Mouse (Mus musculus): Measurements from ENCODE around the gene Hecw2. TPM values are rescaled to one million over a fixed set of nuclear protein-coding genes. Genes with fewer than 3 reads are reported as not detected.

The Hecw2 gene
- polyA plus RNA-seq, 1 experiment from 2014 or later = 4.5 TPM

DNA sequence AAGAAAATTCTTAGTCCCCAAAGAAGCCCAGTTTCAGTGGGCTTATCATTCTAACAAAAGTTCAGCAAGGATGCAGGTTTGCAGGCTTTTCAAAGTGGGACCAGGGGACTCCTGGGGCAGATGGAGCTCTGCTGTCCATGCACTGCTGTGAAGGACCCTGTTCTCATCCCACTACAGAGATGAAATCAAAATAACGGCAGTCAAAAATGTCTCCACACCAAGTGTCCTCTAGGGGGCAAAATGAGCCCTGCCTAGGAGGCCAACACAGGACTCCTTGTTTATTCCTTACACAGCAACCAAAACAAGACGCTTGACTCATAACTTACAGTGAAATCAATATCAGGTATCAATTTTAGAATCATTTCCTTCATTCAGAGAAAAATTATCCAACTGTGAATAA lies 155.9 kb downstream of the Hecw2 start:
- H3K9me3 ChIP-seq (replicated peaks) = no peaks in the 10 kb centered on the region
- no peak overlapping the region for H3K27ac ChIP-seq
- no peaks in the 10 kb centered on the region for H3K27me3 ChIP-seq
- H3K4me1 ChIP-seq (replicated peaks) = peaks cover 6% of the 10 kb centered on the region; the same call in 1 of the 2 replicates
- WGBS = 38% methylated on average over 2 of the region's 2 CpGs
- ATAC-seq (replicated peaks; ENCODE audit: insufficient number of reproducible peaks, insufficient read depth, low FRiP score, low read depth) = no peak
- H3K9ac ChIP-seq = no peak overlapping the region
- H3K36me3 ChIP-seq = no peaks in the 10 kb centered on the region
- no peak overlapping the region for H3K4me3 ChIP-seq
- H3K4me2 ChIP-seq = no peak overlapping the region

DNA sequence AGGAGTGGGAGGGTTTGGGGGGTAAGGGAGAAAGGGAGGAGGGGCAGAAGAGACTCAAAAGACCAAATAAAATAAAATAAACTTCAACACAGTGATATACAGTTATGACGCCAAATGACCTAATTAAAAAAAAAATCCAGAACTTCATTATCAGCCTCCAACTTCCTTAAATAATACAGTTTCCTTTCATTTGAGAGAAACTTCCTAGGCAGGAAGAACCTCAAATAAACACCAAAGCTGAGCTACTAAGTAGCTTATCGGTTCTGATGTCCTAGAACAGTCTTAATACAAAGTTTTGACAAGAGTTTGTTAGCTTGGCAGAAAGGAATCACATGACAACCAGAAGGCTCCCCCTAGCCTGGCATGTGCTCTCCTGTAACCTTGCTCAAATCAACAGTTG lies 177.3 kb downstream of the Hecw2 start:
- H3K27ac ChIP-seq = 0 out of 2 replicates have a peak overlapping the region, but pooled peaks have one; percentile 24

DNA sequence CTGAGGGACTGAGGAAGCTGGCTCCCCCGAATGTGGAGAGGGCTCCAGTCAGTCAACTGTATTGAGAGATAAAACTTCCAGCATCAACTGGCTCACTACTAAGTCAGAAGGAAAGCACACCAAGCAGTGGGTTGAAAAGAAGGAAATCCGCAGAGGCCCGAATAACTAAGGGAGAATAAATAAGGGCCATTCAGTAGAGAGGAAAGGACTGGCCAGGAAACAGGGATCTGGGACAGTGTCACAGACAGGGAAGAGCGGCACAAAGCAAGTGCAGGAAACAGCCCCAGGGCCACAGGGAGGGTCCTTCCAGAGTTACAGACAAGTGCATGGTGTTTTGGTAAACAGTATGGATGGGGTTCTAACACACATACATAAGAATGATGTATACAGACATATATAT lies 179.2 kb downstream of the Hecw2 start:
- no peak overlapping the region for H3K4me3 ChIP-seq
- ATAC-seq (replicated peaks; ENCODE audit: insufficient number of reproducible peaks, insufficient read depth, low FRiP score, low read depth) = peak; percentile 47
- no peak overlapping the region for H3K9ac ChIP-seq
- H3K4me2 ChIP-seq = no peak overlapping the region
- 62% methylated on average over 4 of the region's 4 CpGs for WGBS
- peaks cover 15% of the 10 kb centered on the region for H3K4me1 ChIP-seq (replicated peaks)
- H3K9me3 ChIP-seq (replicated peaks) = no peaks in the 10 kb centered on the region
- H3K27ac ChIP-seq = peak overlapping the region; percentile 22
- no peaks in the 10 kb centered on the region for H3K27me3 ChIP-seq
- no peaks in the 10 kb centered on the region for H3K36me3 ChIP-seq

More for the DNA sequence above, 177.3 kb downstream of the Hecw2 start:
- Histone ChIP-seq H3K4me1 (replicated peaks) (peaks cover 12% of the 10 kb centered on the region), H3K9me3 (replicated peaks) (no peaks in the 10 kb centered on the region), H3K27me3 (no peaks in the 10 kb centered on the region), H3K4me2 (no peak overlapping the region), H3K36me3 (no peaks in the 10 kb centered on the region), H3K9ac (no peak overlapping the region), H3K4me3 (no peak overlapping the region)
- no peak for ATAC-seq (replicated peaks; ENCODE audit: insufficient number of reproducible peaks, insufficient read depth, low FRiP score, low read depth)
- 49% methylated on average over 2 of the region's 2 CpGs for WGBS

DNA sequence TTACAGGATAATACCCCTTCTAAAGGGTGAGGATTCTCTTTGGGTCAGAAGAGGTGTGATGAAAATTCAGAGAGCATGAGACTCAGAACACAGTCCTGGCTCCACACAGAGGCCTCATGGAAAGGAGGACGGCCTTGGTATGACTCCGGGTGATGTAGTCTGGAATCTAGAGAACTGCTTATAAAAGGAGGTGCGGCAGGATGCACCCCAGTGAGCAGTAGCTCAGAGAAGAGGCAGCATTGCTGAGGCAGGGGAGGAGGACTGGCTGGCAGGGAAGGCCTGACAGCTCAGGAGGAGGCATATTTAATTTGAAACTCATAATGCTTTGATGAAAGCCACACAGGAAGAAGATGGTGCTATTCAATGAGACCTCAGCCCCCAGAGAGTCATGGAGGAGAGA lies 182.6 kb downstream of the Hecw2 start:
- Histone ChIP-seq H3K4me3 (no peak overlapping the region), H3K4me1 (replicated peaks) (peaks cover 22% of the 10 kb centered on the region), H3K9me3 (replicated peaks) (no peaks in the 10 kb centered on the region), H3K36me3 (no peaks in the 10 kb centered on the region), H3K27ac (no peak overlapping the region), H3K27me3 (no peaks in the 10 kb centered on the region), H3K4me2 (no peak overlapping the region), H3K9ac (no peak overlapping the region)
- ATAC-seq (replicated peaks; ENCODE audit: insufficient number of reproducible peaks, insufficient read depth, low FRiP score, low read depth) = no peak
- WGBS = 53% methylated on average over 3 of the region's 3 CpGs

DNA sequence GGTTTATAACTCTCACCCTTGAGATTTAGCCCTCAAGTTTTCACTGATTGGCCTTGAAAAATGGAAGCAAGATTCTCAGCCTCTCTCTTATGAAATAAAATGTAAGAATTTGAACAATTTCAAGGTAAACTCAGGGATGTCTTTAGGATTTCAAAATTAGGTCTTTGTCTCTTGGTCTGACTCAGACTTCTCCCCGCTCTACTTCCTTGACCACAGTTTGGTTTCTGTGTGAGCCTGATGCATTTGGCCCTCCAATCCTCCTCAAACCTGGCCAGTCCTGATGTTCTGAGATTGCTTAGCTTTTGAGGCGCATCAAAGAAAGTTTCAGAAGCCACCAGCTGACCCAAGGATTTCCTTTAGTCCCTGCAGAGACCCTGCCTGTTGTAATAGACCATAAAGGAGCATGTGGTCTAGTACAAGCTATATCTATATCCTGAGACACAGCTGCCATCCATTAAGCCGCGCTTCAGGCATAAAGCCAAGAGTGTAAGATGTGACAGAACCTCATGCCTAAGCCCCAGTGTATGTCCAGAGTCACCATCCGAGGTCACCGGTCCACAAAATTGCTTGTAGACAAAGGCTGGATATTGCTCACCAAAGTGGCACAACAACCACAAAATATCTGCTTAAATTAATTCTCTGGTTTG lies 185.4 kb downstream of the Hecw2 start:
- H3K27me3 ChIP-seq = no peaks in the 10 kb centered on the region
- ATAC-seq (replicated peaks; ENCODE audit: insufficient number of reproducible peaks, insufficient read depth, low FRiP score, low read depth) = no peak

DNA sequence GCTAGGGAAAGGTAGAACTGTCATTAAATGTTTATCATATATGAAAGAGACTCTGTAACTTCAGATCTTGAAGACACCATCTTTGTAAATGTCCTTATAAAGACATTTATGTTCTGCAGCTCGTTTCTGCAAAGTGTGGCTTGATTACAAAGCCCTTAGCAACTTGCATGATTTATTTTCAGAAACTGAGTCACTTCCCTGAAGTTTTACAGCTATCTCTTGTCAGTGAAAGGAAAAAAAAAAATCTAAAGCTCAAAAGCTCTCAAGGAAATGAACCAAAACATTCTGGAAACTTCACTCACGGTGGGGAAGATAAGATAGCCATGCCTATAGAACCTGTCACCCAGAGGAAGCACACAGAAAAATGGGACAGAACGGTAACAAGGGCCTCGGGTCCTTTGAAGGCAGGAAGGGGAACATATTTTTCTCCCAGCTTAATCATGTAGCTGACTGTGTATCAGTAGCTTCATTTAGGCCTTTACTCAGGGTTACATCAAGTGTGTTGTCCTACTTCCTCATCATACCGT lies 189.0 kb downstream of the Hecw2 start:
- WGBS = 19% methylated on average over 5 of the region's 5 CpGs
- H3K9ac ChIP-seq = no peak overlapping the region
- H3K36me3 ChIP-seq = no peaks in the 10 kb centered on the region
- peaks cover 50% of the 10 kb centered on the region for H3K4me1 ChIP-seq (replicated peaks)
- no peaks in the 10 kb centered on the region for H3K27me3 ChIP-seq
- 0 out of 2 replicates have a peak, but pooled peaks have one; percentile 19 for ATAC-seq (replicated peaks; ENCODE audit: insufficient number of reproducible peaks, insufficient read depth, low FRiP score, low read depth)
- H3K9me3 ChIP-seq (replicated peaks) = no peaks in the 10 kb centered on the region
- H3K4me3 ChIP-seq = no peak overlapping the region
- no peak overlapping the region for H3K4me2 ChIP-seq
- H3K27ac ChIP-seq = peak overlapping the region; percentile 66

More for the DNA sequence above, 185.4 kb downstream of the Hecw2 start:
- Histone ChIP-seq H3K9ac (no peak overlapping the region), H3K36me3 (no peaks in the 10 kb centered on the region), H3K4me3 (no peak overlapping the region), H3K4me2 (no peak overlapping the region), H3K4me1 (replicated peaks) (peaks cover 32% of the 10 kb centered on the region), H3K27ac (no peak overlapping the region), H3K9me3 (replicated peaks) (no peaks in the 10 kb centered on the region)
- WGBS = 73% methylated on average over 6 of the region's 6 CpGs

DNA sequence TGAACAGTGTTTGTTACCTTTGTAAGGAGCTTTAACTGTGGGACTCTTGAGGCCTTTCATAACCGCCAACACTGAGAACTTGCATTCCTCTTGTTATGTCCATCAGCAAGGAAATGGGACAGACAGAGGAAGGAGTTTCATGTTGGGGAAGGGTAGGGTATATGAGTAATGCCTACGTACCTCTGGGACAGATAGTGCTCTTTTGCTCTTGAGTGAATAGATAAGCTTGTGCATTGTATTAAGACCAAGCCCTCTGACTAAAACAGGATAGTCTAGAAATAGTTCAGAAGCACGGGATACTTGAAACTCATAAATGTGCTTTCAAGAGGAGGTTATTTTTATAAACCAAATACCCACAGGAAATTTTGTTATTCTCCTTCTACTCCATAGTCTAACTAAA lies 191.7 kb downstream of the Hecw2 start:
- Histone ChIP-seq H3K36me3 (no peaks in the 10 kb centered on the region), H3K27ac (peak overlapping the region; percentile 86), H3K9ac (no peak overlapping the region), H3K9me3 (replicated peaks) (no peaks in the 10 kb centered on the region), H3K4me3 (no peak overlapping the region), H3K27me3 (no peaks in the 10 kb centered on the region), H3K4me1 (replicated peaks) (peaks cover 40% of the 10 kb centered on the region), H3K4me2 (no peak overlapping the region)
- WGBS = 28% methylated on average over 3 of the region's 3 CpGs
- peak; percentile 78 for ATAC-seq (replicated peaks; ENCODE audit: insufficient number of reproducible peaks, insufficient read depth, low FRiP score, low read depth)

DNA sequence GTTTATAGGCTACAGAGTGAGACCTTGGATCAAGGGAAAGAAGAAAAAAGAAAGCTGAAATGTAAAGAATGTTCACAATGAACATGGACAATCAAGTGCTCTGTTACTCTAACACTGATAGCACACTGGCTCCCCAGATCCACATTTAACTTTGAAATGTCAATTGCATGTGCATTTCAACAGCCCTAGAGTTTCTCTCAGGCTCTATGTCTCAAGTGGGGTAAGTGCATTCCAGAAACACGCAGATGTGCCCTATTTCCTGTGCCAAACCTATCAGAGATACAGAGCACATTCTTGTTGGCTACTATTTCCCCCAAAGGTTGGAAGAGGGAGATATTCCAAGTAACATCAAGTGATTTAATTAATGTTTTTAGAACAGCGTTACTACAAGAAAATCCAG lies 192.9 kb downstream of the Hecw2 start:
- no peak overlapping the region for H3K4me2 ChIP-seq
- ATAC-seq (replicated peaks; ENCODE audit: insufficient number of reproducible peaks, insufficient read depth, low FRiP score, low read depth) = no peak
- peak overlapping the region; percentile 86 for H3K27ac ChIP-seq
- WGBS = 45% methylated on average over 2 of the region's 2 CpGs
- no peaks in the 10 kb centered on the region for H3K27me3 ChIP-seq
- peaks cover 40% of the 10 kb centered on the region for H3K4me1 ChIP-seq (replicated peaks)
- no peaks in the 10 kb centered on the region for H3K9me3 ChIP-seq (replicated peaks)
- no peak overlapping the region for H3K4me3 ChIP-seq
- no peak overlapping the region for H3K9ac ChIP-seq
- no peaks in the 10 kb centered on the region for H3K36me3 ChIP-seq

DNA sequence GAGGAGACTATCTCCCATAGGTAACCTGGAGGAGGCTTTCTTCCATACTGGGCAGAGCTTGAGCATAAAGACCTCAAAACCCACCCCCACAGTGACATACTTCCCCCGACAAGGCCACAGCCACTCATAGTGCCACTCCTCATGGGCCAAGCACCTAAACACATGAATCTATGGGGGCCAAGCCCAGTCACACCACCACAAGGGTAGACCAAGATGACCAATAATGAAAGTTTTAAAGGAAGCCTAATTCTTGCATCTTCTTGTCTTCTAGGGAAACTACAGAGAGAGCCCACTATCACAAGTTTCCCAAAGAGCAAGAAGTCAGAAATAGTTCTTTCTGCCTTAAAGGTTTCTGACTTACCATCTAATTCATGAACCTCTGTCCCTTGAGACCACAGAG lies 197.7 kb downstream of the Hecw2 start:
- no peak overlapping the region for H3K9ac ChIP-seq
- H3K4me3 ChIP-seq = no peak overlapping the region
- H3K27me3 ChIP-seq = no peaks in the 10 kb centered on the region
- no peak overlapping the region for H3K27ac ChIP-seq
- peaks cover 6% of the 10 kb centered on the region for H3K4me1 ChIP-seq (replicated peaks)
- H3K9me3 ChIP-seq (replicated peaks) = no peaks in the 10 kb centered on the region
- no peak overlapping the region for H3K4me2 ChIP-seq
- WGBS = 91% methylated on average over 1 of the region's 1 CpGs
- H3K36me3 ChIP-seq = no peaks in the 10 kb centered on the region
- no peak for ATAC-seq (replicated peaks; ENCODE audit: insufficient number of reproducible peaks, insufficient read depth, low FRiP score, low read depth)

DNA sequence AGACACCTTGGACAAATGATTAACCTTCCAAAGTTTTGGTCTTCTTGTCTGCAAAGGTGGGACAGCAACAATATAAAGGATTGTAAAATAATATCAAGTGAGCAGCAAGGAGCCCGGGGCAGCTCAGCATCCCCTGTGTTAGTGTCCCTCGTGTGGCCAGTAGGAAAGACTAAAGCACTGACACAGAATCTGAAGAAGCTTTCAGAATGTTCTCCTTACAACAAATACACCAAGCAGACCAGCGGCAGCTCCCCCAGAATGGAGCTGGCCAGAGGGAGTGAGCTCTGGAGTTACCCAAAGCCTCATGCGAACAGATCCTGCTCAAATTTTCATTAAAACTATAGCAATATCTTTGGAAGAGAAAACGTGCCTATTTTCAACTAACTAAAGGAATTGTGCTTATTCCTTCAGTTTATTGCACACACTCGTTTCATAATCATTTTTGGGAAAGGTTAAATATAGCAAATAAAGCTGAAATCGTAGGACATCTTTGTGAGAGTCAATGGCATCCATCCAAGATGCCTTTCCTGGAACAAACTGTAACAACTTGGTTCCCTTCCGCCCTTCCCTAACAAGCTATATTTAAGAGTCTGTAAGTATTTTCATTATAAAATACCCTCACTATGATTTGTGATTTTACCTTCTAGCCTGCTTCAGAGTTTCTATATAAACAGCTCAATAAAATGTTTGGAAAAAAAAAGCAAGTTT lies 208.6 kb downstream of the Hecw2 start:
- Histone ChIP-seq H3K4me3 (no peak overlapping the region), H3K4me1 (replicated peaks) (peaks cover 13% of the 10 kb centered on the region), H3K27me3 (no peaks in the 10 kb centered on the region), H3K36me3 (no peaks in the 10 kb centered on the region), H3K9ac (no peak overlapping the region), H3K9me3 (replicated peaks) (no peaks in the 10 kb centered on the region), H3K4me2 (no peak overlapping the region), H3K27ac (peak overlapping the region; percentile 46; the same call in 1 of the 2 replicates)
- ATAC-seq (replicated peaks; ENCODE audit: insufficient number of reproducible peaks, insufficient read depth, low FRiP score, low read depth) = no peak
- WGBS = 49% methylated on average over 8 of the region's 8 CpGs

DNA sequence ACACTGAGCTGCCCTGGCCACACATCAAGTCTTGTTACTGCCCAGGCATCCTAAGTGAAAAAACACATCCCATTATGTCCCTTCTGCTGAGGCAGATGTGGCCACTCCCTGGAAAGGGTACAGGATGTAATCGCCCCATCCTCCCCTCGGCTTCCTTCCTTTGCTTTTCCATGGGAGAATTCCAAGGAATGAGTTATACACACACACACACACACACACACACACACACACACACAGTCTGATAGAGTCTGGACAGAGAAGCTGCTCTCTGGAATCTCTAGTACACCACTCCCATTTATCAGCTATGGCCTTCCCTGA lies 216.5 kb downstream of the Hecw2 start:
- peak; percentile 71 for ATAC-seq (replicated peaks; ENCODE audit: insufficient number of reproducible peaks, insufficient read depth, low FRiP score, low read depth)
- WGBS = 51% methylated on average over 2 of the region's 2 CpGs

More for the DNA sequence above, 216.5 kb downstream of the Hecw2 start:
- no peaks in the 10 kb centered on the region for H3K9me3 ChIP-seq (replicated peaks)
- peak overlapping the region; percentile 80 for H3K27ac ChIP-seq
- H3K9ac ChIP-seq = no peak overlapping the region
- no peaks in the 10 kb centered on the region for H3K36me3 ChIP-seq
- no peaks in the 10 kb centered on the region for H3K27me3 ChIP-seq
- H3K4me1 ChIP-seq (replicated peaks) = peaks cover 10% of the 10 kb centered on the region
- peak overlapping the region; percentile 37; the same call in 1 of the 2 replicates for H3K4me2 ChIP-seq
- H3K4me3 ChIP-seq = peak overlapping the region; percentile 28

Data from heart, embryonic 15.5 days (tissue).